Mouse (Mus musculus) lung, adult 2 months (tissue): ENCODE data around the gene Spag8. TPM values are rescaled to one million over a fixed set of nuclear protein-coding genes. Genes with fewer than 3 reads are reported as not detected.

Experiments used
- DNase-seq: peaks from one replicate; pipeline ENCODE4 v3.0.0; 2022
- H3K4me1 ChIP-seq: fragments of 200-500 bp; 2 replicates; pipeline ENCODE4 v1.6.1; 2011; ENCODE audit warnings: low read length; ENCODE audit not compliant: control insufficient read depth, insufficient read depth
- H3K4me3 ChIP-seq: fragments of 200-500 bp; replicated peaks from 2 replicates; pipeline ENCODE3; 2011; ENCODE audit warnings: low read depth, mild to moderate bottlenecking, control low read depth, low read length; ENCODE audit errors: extremely low read depth
- CTCF ChIP-seq: fragments of 200-500 bp; IDR thresholded peaks from 2 replicates; pipeline ENCODE4 v1.5.1; 2011; ENCODE audit warnings: mild to moderate bottlenecking, low read length, control low read depth; ENCODE audit not compliant: insufficient read depth
- POLR2A ChIP-seq: fragments of 200-500 bp; IDR thresholded peaks from 2 replicates; pipeline ENCODE4 v1.6.1; 2011; ENCODE audit warnings: low read depth, mild to moderate bottlenecking, control low read depth, low read length, borderline replicate concordance; ENCODE audit errors: extremely low read depth
- WGBS: fragments of 180-500 bp; shearing (Covaris S2); methylation state at CpG from one replicate; pipeline ENCODE4 v1.1.7; 2018; 5-methylcytosine and 5-hydroxymethylcytosine counted together
- polyA plus RNA-seq: library from polyadenylated mRNA; depleted of rRNA; stranded (reverse); fragments of >200 nt; gene quantifications from 2 replicates; pipeline ENCODE4 v1.2.3, GENCODE M21; 2012; rRNA removed

Spag8 gene
- polyA plus RNA-seq, 1 experiment: 14.7 TPM

DNA sequence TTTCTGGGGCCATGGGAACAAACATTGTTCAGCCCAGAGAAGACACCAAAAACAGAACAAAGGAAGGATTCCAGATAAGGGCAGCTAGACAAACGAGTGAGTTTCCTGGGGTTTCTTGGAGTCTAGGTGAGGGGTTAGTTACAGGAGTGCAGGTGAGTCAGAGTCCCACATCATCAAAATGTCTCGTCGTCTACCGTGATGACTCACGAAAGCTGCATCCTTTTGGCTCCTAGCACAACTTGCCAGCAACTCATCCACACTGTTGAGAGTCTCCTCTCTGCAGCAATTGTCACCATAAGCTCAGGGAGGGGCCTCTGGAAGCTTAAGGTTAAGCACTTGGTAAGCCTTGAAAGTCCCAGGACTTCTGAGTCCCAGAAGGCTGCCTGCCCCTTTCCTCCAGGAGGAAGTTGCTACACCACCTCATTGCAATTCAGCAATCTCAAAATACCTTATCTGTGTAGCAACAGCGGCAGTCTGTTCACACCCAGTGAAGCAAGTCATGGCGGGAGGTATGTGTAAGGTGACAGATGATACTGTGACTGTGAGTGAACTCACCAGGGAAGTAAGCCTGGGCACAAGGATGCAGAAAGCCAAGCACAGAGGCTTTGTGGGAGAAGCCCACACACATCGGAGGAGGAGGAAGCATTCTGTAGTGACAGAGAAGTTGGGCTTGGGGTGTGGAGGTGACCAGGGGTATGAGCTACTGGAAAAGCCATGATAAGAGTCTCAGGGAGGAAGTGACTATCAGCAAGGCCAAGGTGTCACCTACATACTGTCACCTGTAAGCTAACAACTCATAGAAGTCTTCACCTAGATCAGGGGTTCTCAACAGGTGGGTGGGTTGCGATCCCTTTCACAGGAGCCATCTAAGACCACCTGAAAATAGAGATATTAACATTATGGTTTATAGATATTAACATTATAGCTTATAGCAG lies 48.4 kb downstream of the Spag8 start:
- DNase-seq: no peak

GRCm38 (mm10) chr4:43604099-43604498 lies 49.3 kb downstream of the Spag8 start:
- no peak for DNase-seq
- TF ChIP-seq POLR2A: no peak
- no peak for TF ChIP-seq CTCF
- WGBS: 58% methylated on average over 3 of the region's 3 CpGs
- H3K4me1 ChIP-seq: no peaks in the 10 kb centered on the region
- no peak overlapping the region for H3K4me3 ChIP-seq

More for the DNA sequence above, 48.4 kb downstream of the Spag8 start:
- 45% methylated on average over 9 of the region's 9 CpGs for WGBS
- TF ChIP-seq POLR2A (no peak), CTCF (no peak)
- Histone ChIP-seq H3K4me1 (no peaks in the 10 kb centered on the region), H3K4me3 (no peak overlapping the region)

Other genes starting within 250 kb of the Spag8 start
- 14.4 and 15.8 TPM in 2 replicates for gene Fam166b, start 224.5 kb downstream of the Spag8 start, polyA plus RNA-seq
- gene Tesk1, start 211.7 kb downstream of the Spag8 start, polyA plus RNA-seq: 83.6 and 83.9 TPM in 2 replicates
- gene Cd72, start 199.0 kb downstream of the Spag8 start, polyA plus RNA-seq: 3.4 and 6.2 TPM in 2 replicates
- gene Sit1, start 169.9 kb downstream of the Spag8 start, polyA plus RNA-seq: 0.85 and 1.2 TPM in 2 replicates
- 191 and 235 TPM in 2 replicates for gene Ccdc107, start 160.7 kb downstream of the Spag8 start, polyA plus RNA-seq
- 4.7 and 6.9 TPM in 2 replicates for gene Arhgef39, start 153.9 kb downstream of the Spag8 start, polyA plus RNA-seq
- gene Car9, start 146.6 kb downstream of the Spag8 start, polyA plus RNA-seq: 1.8 and 1.9 TPM in 2 replicates
- 32.3 and 129 TPM in 2 replicates for gene Tpm2, start 129.8 kb downstream of the Spag8 start, polyA plus RNA-seq
- 86.4 and 95.1 TPM in 2 replicates for gene Creb3, start 91.3 kb downstream of the Spag8 start, polyA plus RNA-seq
- gene Tln1, start 90.9 kb downstream of the Spag8 start, polyA plus RNA-seq: 179 and 197 TPM in 2 replicates
- 39.0 and 47.3 TPM in 2 replicates for gene Rgp1, start 74.9 kb downstream of the Spag8 start, polyA plus RNA-seq
- 19.4 and 26.0 TPM in 2 replicates for gene Gba2, start 74.7 kb downstream of the Spag8 start, polyA plus RNA-seq
- 0.24 TPM in 1 of 2 replicates, not detected in the other for gene Msmp, start 69.1 kb downstream of the Spag8 start, polyA plus RNA-seq
- gene Npr2, start 21.7 kb downstream of the Spag8 start, polyA plus RNA-seq: 77.5 and 97.5 TPM in 2 replicates
- 61.6 and 71.6 TPM in 2 replicates for gene Hint2, start 2.9 kb upstream of the Spag8 start, polyA plus RNA-seq
- gene Tmem8b, start 15.4 kb upstream of the Spag8 start, polyA plus RNA-seq: 13.1 and 17.3 TPM in 2 replicates
- gene Fam221b, start 15.6 kb upstream of the Spag8 start, polyA plus RNA-seq: 0.04 and 0.15 TPM in 2 replicates
- gene Olfr70, start 47.2 kb upstream of the Spag8 start, polyA plus RNA-seq: not detected in 2 replicates
- gene Olfr71, start 56.7 kb upstream of the Spag8 start, polyA plus RNA-seq: 0.37 and 0.67 TPM in 2 replicates
- gene Hrct1, start 73.6 kb upstream of the Spag8 start, polyA plus RNA-seq: 14.4 and 15.1 TPM in 2 replicates
- 5.7 and 9.4 TPM in 2 replicates for gene Spaar, start 76.4 kb upstream of the Spag8 start, polyA plus RNA-seq
- 0.13 TPM in 1 of 2 replicates, not detected in the other for gene Olfr159, start 117.4 kb upstream of the Spag8 start, polyA plus RNA-seq
- not detected in 2 replicates for gene Olfr156, start 170.3 kb upstream of the Spag8 start, polyA plus RNA-seq
- gene Olfr157, start 186.6 kb upstream of the Spag8 start, polyA plus RNA-seq: not detected in 2 replicates
- not detected in 2 replicates for gene Olfr155, start 198.0 kb upstream of the Spag8 start, polyA plus RNA-seq
- gene Reck, start 221.9 kb upstream of the Spag8 start, polyA plus RNA-seq: 39.4 and 43.8 TPM in 2 replicates